Mouse (Mus musculus) gastrocnemius, postnatal 25 days (tissue): Measurements from ENCODE around the gene Kcnc4. TPM values are rescaled to one million over a fixed set of nuclear protein-coding genes. Genes with fewer than 3 reads are reported as not detected.

Source experiments
- DNase-seq: peaks from one replicate; pipeline ENCODE4 v3.0.0; 2022
- total RNA-seq, 2 experiments: library from RNA; stranded (reverse); gene quantifications; 1 replicate in 1 of 2; 2 replicates in 1 of 2; pipeline ENCODE4 v1.2.3; 2021

Kcnc4 gene
- total RNA-seq, 2 experiments from 2014 or later: 87.0 to 94.0 TPM

DNA sequence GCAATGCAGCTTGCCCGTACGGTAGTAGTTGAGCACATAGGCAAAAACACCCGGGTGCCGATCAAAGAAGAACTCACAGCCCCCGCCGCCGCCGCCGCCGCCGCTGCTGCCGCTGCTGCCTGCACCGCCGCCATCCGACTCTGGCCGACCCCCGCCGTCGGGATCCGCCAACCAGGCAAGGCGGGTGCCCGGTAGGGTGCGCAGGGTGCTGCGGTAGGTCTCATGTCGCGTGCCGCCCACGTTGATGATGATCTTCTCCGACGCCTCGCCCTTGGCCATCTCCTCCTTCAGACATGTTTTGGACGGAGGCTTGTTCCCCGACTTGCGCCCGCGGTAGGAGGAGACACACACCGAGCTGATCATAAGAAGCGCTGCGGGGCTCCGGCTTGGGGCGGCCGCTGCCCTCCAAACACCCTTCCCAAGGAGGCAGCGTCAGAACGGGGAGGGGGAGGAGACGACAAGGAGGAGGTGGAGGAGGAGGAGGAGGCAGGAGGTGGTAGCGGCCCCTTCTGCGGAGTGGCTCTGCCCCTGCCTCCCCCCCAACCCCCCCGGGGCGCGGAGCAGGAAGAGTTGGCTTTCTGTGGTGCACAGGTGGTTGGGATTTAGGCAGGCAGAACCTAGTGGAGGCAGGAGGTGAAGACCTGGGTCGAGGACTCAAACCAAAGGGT, 690 bp downstream of the Kcnc4 start:
- DNase-seq: peak; percentile 53

DNA sequence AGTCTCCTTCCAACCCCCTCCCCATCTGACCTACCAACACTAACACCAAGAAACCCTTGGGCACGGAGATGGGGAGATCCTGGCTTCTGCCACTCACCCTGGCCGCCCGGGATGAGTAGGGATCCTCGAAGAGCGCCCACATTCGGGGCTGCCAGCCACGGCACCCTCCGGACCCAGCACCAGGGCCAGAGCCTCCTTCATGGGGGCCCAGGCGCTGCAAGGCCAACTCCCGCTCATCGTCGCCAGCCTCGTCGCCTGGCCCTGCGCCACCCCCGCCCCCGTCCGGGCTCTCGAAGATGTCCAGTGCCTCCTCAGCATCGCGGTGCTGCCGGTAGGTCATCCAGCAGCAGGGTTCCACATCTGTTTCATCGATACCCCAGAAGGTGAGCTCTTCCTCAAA, 1.2 kb downstream of the Kcnc4 start:
- DNase-seq: no peak

DNA sequence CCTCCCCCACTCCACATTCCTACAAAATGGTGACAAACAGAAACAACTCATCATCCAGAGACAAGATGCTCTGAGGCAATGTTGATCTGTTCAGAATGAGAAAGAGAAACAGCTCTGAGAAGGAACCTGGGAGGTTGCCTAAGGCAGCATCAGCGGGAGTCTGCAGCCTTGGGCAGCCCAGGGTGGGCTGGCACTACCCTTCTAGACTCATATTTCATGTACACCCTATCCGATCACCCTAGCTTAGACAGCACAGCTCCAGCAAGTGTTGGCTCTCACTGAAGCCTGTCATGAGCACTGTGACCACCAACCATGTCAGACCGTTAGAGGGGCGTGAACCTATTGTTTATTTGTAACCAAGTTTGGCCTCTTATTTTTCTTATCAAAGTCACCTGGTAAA, 5.1 kb downstream of the Kcnc4 start:
- peak; percentile 27 for DNase-seq

DNA sequence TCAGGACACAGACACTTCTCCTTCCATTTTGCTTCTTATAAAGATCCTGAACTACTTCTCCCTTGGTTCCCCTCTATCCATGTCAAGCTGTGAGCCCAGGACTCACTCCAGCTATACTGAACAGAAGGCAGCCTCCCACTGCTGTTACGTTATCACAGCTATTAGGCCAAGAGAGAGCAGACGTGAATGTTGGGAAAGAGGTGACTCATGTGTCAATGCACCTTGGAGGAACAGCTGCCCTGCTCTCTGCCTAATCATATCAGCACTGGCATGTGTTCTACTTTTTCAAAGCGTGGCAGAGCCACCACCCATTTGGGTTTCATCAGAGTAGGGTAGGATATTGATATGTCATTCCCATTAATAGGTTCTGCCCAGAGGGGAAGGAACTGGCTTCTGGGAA, 12.5 kb downstream of the Kcnc4 start:
- DNase-seq: no peak

DNA sequence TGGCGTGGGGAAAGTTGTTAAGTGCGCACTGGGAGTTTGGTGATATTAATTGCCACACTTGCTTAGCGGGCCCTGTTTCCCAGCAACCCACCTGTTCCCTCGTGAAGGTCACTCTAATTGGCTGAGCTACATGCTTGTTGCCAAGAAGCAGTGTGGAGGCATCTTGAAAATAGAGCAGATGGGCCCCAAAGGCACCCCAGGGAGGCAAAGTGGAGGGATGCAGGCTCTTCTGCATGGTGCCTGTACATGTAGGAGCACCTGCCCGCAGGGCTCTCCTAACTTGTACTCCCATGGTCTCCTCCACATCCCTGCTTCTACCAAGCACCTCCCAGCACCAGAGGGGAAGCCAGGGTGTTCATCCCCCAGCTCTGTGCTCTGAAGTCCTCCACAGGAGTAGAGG, 15.5 kb downstream of the Kcnc4 start:
- no peak for DNase-seq

DNA sequence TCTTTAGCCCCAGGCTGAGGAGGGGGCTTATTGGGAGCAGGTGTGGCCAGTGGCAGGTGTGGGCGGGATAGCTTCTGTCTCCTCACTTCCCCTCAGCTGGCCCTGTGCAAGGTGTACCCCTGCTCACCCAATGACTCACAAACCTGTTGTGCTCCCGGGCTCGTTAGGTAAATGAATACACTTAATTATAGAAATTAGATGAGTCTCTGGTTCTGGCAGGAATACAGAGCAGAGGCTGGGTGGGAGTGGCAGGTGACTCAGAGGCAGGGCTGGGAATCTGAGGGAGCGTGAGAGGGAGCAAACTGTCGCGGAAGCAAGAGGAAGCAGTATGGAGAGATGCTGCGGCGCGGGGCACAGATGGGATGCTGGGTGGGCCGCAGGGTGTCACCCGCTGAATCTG, 17.2 kb downstream of the Kcnc4 start:
- no peak for DNase-seq

DNA sequence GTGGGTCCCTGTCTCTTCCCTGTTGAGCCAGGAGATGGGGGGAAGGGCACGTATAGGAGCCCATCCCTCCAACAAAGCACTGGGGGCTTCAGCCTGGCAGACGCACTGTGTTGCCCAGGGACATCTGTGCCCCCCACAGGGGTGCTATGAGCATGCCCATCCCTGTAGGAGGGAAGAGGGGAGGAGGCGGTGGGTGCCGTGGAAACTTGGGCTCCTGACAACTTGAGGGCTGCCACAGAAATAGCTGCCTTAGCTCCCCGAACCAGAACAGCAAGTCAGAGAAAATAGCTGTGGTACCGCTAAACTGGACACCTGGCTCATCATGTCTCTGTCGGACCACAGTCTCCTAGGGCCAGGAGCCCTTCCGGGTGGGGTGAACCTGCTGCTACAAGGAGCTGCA, 18.0 kb downstream of the Kcnc4 start:
- no peak for DNase-seq

DNA sequence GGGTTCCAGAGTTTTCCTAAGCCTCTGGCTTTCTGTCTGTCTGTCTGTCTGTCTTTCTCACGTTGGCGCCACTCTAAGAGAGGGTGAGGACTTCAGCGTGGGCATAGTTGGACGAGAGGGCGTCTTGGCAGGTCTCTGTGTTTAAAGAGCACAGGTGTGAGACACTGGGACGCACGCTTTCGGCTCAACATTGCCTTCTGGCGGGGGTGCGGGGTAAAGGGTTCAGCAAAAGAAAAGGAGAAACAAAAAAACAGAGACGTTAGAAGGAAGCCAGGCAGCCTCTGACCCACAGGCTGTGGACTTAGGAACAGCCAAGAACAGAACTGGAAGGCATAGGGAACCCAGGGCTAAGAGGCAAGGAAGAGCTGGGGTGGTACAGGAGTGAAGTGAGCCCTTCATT, 20.1 kb downstream of the Kcnc4 start:
- DNase-seq: no peak

DNA sequence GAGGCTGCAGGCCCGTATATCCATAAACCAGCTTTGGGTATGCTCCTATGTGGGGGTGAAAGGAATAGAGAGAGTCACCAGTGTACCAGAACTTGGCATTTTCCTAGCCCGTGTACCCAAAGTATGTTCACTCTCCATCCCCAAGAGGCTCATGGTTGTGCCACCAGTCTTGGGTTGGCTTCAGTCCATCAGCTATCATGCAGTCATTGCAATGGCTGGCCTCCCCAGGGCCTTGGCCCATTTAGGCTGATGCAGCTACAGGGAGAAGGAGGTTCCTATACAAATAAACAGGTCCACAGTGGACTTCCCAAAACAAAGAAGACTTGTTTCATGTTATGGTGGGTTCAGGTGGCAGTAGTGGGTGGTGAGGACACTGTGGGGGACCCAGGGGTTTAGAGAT, 21.7 kb downstream of the Kcnc4 start:
- DNase-seq: no peak

DNA sequence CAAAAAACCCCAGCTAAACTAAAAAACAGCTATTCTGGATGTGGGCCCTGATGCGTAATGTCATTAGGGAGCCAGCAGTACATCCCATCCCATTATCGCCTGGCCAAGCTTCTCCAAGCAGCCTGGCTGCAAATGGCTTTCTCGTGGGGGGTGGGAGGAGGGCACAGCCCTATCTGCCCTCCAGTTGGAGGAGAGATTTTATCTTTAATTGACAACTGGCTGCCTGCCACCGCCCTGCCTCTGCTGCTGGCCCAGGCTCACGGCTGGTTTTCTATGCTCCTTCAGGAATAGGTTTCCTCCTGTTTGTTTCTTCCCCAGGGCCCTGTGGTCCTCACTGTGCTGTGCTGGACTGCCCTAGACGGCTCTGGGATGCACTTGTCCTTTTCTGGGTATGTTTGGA, 22.9 kb downstream of the Kcnc4 start:
- no peak for DNase-seq

DNA sequence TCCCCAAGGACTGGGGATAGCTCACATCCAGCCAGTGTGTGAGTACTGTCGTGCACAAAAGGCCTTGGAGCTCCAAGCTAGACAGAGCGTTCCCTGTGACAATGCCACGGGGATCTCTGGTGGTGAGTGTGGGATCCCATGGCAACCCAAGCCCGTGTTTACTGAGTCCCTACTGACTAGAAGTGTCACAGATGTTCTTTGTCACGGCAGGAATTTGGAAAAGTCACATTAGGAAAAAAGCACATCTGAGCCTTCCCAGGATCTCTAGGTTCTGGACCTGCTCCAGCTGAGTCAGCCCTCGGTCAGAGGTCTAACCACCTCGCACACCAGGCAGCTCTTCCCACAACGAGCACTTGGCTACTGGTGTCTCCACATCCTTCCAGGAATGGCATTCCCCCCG, 25.7 kb downstream of the Kcnc4 start:
- no peak for DNase-seq

DNA sequence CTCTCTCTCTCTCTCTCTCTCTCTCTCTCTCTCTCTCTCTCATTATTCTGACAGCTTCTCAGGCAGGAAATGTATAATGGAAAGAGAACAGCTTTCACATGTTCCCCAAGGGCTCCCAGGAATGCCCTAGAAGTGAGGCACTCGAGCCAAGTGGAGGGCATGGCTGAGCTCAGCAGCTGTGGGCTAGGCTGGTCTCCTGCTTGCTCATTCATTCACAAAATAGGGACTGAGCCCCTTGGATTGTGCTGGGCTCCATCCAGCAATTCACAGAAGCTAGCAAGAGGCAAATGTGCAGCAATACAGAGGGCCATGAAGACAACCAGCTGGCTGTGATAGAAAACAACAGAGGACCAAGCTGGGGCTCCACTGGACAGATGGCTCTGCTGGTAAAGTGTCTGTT, 28.1 kb downstream of the Kcnc4 start:
- DNase-seq: no peak

DNA sequence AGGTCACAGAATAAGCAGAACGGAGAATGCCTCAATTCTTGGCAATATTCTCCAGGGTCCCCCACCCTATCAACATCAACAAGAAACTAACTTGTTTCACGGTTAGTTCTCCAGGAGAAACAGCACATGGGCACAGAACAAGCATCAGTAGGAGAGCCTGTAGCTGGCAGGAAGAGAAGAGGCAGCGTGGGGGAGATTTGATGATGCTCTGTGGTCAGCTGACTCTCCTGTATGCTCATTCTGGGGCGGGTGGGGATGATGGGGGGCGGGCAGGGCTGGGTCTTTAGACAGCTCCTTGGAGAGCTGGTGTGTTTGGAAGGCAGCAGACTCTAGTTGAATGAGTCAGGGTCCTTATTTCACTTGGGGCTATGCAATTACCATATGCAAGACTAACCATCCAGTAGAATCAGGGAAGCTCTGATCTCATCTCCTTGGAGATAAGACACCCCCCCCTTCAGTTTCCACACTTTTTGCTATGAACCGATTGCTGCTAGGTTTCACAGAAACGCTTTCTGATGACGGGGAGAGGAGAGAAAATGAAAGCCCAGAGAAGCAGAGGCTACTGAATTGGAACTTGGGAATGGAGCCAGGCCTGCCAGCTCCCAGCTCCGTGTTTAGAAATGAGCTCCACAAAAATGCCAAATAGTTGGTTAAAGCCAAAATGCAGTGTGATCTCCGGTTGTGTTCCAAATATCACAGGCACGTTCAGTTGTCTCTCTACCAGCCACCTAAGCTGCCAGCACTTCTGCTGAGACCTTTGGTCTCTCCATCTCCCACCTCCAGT, 34.9 kb downstream of the Kcnc4 start:
- no peak for DNase-seq

DNA sequence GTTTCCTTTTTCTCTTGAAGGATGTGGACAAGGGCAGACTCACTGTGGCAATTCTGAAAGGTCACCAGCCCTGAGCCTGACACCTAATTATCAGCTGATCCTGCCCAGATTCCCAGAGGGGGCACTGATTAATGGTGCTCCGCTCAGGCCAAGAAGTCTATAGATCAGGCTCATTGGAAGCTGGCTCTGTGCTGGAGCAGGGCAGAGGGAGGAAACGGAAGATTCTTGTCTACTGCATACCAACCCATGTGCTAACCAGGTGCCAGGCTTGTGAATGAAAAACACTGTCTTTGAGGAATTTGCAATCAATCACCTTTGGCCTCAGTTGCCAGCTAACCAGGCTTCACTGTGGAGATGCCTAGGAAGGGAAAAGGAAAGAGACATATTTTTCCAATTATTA, 39.2 kb downstream of the Kcnc4 start:
- DNase-seq: no peak

DNA sequence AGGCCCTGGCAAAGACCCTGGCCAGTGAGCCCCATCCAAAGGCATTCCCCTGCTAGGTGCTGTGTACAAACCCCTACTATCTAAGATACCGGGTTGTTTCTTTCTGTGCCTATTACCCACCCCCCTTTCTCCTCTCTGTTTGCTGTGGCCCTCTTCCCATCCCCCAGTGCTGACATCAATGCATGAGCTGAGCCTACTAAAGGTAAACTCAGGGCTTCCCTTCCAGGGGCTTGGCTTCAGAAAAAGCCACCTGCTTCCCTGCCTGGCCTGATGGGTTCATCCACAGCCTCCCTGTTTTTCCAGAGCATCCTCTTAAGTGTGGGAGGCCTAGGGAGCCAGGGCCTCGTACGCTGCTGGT, 42.1 kb downstream of the Kcnc4 start:
- DNase-seq: no peak

DNA sequence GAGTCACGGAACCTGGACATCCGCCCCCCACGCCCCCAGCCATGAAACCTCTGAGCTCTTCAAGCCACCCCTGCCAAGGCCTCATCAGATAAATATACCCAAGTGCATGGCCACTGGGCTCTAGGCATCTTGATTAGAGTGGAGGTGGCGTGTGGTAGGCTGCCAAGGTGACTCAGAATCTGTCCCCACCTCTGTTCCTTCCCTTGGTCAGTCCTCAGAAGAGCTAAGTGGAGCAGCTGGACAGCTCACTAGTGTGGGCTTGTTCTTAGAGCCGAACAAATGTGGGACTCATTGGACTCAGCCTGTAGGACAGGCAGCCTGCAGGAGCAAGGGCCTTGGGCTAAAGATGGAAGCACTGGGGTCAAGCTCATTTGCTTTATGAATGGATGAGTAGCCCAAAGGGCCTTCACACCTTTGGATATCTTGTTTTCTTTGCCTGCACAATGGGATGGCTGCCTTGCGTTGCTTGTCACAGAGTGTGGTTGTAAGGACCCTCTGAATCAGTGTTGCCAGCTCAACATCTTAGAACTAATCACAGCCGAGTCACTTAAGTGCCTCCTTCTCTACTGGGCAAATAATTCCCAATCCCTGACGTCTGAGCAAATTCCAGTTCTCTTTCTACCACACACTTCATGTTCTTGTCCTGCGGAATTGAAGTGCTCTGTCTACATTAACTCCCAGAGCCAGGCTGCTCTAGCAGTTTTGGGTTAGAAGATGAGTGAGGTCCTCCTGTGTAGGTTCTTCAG, 42.6 kb downstream of the Kcnc4 start:
- DNase-seq: no peak

DNA sequence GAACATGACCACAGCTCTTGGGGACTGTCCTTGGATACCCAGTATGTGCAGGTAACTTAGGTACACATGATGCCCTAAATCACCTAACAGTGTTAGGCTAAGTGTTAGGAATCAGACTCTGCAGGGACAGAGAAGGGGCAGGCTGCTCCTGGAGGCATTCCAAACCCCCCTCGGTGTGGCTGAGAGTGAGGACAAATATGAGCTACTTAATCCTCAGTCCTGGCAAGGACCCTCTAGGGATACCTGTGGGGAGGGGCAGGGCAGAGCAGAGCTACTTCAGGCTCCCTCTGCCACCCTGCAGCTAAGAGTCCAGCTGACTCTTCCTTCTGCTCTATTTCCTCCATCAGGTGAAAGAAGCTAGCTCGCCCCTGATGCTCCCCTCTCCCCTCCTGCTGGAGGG, 46.3 kb downstream of the Kcnc4 start:
- no peak for DNase-seq

DNA sequence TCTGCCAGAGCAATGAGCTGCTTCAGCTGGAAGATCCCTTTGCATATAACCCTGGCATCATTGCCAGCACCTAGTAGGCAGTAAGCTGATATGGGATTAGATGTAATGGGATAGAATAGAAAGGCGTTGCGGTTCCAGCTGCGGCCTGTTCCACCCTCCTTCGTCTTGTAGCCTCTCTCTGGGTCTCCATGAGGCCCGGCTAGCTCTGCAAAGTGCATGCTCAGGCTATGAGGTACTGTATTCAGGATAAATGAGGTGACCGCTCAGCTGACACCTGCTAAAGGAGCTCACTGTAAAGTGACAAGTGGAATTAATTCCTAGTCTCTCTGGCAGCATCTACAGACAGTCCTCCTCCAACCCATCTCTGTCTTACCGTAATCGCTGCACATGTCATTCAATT, 46.8 kb downstream of the Kcnc4 start:
- DNase-seq: peak; percentile 36

DNA sequence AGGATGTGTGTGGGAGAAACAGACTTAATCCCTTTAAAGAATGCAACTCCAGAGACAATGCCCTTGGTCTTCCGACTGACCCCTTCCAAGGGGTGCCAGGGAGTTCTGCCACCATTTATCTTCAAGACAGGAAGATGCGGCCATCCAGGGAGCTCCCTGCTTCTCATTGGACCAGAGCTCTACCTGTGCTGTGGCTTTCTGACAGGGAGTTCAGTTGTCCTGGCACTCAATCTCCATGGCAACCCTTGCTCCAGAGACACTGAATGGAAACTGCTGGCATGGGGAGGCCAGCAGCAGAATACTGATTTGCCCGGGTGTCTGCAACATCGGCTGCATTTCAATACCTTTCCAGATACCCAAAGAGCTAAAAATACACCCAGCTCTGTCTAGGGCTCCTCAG, 47.7 kb downstream of the Kcnc4 start:
- DNase-seq: no peak

DNA sequence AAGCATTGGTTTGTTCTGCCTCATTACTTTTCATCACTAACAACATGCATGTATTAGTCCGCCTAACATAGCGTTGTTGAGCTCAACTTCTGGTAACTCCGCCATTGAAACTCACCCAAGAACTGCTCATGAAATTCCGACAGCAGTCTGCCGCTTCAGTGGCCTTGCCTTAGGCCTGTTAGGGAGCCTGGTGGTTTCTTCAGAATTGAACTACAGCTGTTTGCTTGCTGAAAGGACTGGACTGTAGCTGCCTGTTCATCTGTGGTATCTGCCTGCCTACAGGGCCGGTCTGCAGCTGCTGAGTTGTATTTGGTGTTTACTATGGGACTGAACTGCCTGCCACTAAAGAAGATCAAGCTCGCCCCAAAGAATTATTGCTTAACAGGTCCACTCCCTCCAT, 58.0 kb downstream of the Kcnc4 start:
- no peak for DNase-seq

DNA sequence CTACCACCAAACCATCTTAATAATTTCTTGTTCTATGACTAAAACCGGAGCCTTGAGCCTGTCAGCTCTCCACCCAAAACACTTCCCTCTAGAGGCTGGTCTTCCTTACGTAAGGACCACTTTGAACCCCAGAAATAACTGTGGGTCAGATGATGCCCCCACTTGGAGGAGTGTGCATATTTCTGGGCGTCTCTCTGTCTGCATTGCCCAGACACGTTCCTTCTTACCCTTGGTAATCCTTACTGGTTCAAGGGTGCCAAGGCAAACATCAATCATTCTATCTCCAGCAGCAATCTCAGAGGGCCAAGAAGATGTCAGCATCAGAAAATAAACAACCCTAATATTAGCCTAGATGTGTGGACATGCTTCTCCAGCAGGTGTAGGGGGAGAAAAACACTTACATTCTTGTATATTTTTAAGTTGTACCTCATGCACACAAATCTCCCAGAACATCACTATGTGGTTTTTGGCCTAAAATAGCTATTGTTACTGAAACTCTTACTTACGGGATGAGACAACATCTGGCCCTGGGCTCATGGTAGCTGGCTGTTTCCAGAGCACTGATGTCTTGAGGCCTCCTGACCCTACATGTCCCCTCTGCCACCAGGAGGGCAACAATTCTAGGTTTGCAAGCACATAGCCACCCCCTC, 59.2 kb downstream of the Kcnc4 start:
- peak; percentile 69 for DNase-seq

DNA sequence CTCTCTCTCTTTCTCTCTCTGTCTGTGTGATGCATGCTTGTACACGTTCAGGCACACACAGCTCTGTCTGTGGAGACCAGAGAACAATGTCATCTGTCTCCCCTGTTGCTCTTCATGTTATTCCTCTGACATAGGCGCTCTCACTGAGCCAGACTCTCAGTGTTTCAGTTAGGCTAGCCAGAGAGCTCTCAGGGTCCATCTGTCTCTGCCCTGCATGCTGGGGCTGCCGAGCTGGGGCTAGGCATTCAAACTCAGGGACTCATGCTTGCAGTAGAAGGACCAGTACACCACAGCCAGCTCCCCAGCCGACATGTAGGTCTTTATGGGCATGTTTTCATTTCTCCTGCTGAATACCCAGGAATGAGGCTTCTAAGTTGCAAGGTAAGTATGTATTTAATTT, 68.2 kb downstream of the Kcnc4 start:
- no peak for DNase-seq
